In the genomic region with DNA sequence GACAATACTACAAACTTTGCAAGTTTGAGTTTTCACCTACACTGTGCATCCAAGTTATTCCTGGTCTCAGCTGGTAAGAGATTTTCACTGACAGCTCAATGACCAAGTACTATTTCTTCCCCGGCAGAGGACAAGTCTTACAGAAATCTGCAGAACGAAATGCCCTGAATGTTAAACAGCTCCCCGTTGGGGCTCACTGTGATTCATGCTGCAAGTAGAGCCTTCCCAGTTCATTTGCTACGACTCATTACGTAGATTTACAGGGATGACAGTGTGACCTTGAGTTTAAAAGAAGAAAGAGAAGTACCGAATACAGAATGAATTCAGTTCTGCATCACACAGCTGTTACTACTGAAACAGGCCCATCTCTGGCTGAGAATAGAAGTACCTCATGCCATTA, we compare ENCODE assay signal across 29 mouse cellular contexts.
DNase-seq lines count a peak whose midpoint lies in the region; ATAC-seq and TF ChIP-seq lines count a peak whose summit lies in the region.
"Had no signal": no experiment of that assay in that cellular context is flagged by ENCODE, and none has a peak within 500 bp of the region (broad histone marks: within the 10 kb centered on the region; RNA-seq: fewer than 3 reads in every experiment).

No protein-coding gene starts in this region.

- H3K36me3 ChIP-seq in CH12.LX (replicated peaks in 1 of 2; ENCODE audit: control insufficient read depth in 1 of 2, insufficient read depth in 1 of 2, low read length in 1 of 2): no peaks in the 10 kb centered on the region
- no peaks in the 10 kb centered on the region for H3K36me3 ChIP-seq in neural tube, embryonic 13.5 days
- H3K36me3 ChIP-seq in intestine, postnatal 0 days (ENCODE audit: control insufficient read depth, insufficient read depth): no peaks in the 10 kb centered on the region
- H3K36me3 ChIP-seq: embryonic facial prominence, embryonic 12.5 days; heart, embryonic 13.5 days; hindbrain, embryonic 15.5 days; limb, embryonic 10.5 days; limb, embryonic 15.5 days; liver, embryonic 13.5 days; midbrain, embryonic 15.5 days had no signal

- no peaks in the 10 kb centered on the region for H3K9me3 ChIP-seq in CH12.LX (replicated peaks; ENCODE audit: low read length)
- no peaks in the 10 kb centered on the region for H3K9me3 ChIP-seq in neural tube, embryonic 13.5 days
- no peaks in the 10 kb centered on the region for H3K9me3 ChIP-seq in intestine, postnatal 0 days (ENCODE audit: control insufficient read depth)
- H3K9me3 ChIP-seq: embryonic facial prominence, embryonic 12.5 days; heart, embryonic 13.5 days; hindbrain, embryonic 15.5 days; limb, embryonic 10.5 days; limb, embryonic 15.5 days; liver, embryonic 13.5 days; midbrain, embryonic 15.5 days had no signal

- no peak overlapping the region for H3K27ac ChIP-seq in CH12.LX (ENCODE audit: insufficient read depth, low read depth)
- no peak overlapping the region for H3K27ac ChIP-seq in neural tube, embryonic 13.5 days (replicated peaks)
- no peak overlapping the region for H3K27ac ChIP-seq in intestine, postnatal 0 days (ENCODE audit: low read depth, low read length)
- H3K27ac ChIP-seq: embryonic facial prominence, embryonic 12.5 days; gastrocnemius, adult 2 months; heart, embryonic 13.5 days; hindbrain, embryonic 15.5 days; limb, embryonic 10.5 days; limb, embryonic 15.5 days; liver, embryonic 13.5 days; macrophage; midbrain, embryonic 15.5 days had no signal

- no peak overlapping the region for H3K4me2 ChIP-seq in CH12.LX (ENCODE audit: insufficient read depth, low read depth, poor library complexity, severe bottlenecking)
- H3K4me2 ChIP-seq in neural tube, embryonic 13.5 days: no peak overlapping the region
- no peak overlapping the region for H3K4me2 ChIP-seq in intestine, postnatal 0 days (replicated peaks; ENCODE audit: low read depth)
- H3K4me2 ChIP-seq: embryonic facial prominence, embryonic 12.5 days; heart, embryonic 13.5 days; hindbrain, embryonic 15.5 days; limb, embryonic 15.5 days; liver, embryonic 13.5 days; midbrain, embryonic 15.5 days had no signal

- TF ChIP-seq RAD21 in CH12.LX (IDR thresholded peaks at IDR 0.05; ENCODE audit: low read depth, low read length): no peak

- 26% methylated on average over 6 of the region's 6 CpGs for WGBS in neural tube, embryonic 13.5 days
- WGBS in intestine, postnatal 0 days: 75% methylated on average over 6 of the region's 6 CpGs

- no peaks in the 10 kb centered on the region for H3K79me2 ChIP-seq in CH12.LX (replicated peaks; ENCODE audit: control insufficient read depth, extremely low read depth, insufficient read depth, poor library complexity, severe bottlenecking)

- peaks cover 8 to 33% of the 10 kb centered on the region in 2 experiments for H3K4me1 ChIP-seq in CH12.LX (ENCODE audit: control insufficient read depth in 1 of 2, insufficient read depth in 2 of 2)
- H3K4me1 ChIP-seq in neural tube, embryonic 13.5 days (replicated peaks): peaks cover 8% of the 10 kb centered on the region
- H3K4me1 ChIP-seq in intestine, postnatal 0 days (replicated peaks; ENCODE audit: control insufficient read depth, insufficient read depth, low read length): no peaks in the 10 kb centered on the region
- H3K4me1 ChIP-seq: embryonic facial prominence, embryonic 12.5 days; hindbrain, embryonic 15.5 days; limb, embryonic 10.5 days; limb, embryonic 15.5 days; liver, embryonic 13.5 days; midbrain, embryonic 15.5 days had no signal

- no peak for TF ChIP-seq CTCF in CH12.LX (conservative IDR thresholded peaks at IDR 0.05 in 1 of 2, IDR thresholded peaks at IDR 0.05 in 1 of 2; ENCODE audit: low read depth in 2 of 2, low read length in 2 of 2)
- TF ChIP-seq CTCF in intestine, postnatal 0 days (IDR thresholded peaks at IDR 0.05; ENCODE audit: low read depth): no peak

- no peak for TF ChIP-seq POLR2A in CH12.LX (IDR thresholded peaks at IDR 0.05; ENCODE audit: low read depth, low read length)

- no peak for TF ChIP-seq EP300 in CH12.LX (IDR thresholded peaks at IDR 0.05; ENCODE audit: low read length)

- H3K27me3 ChIP-seq in CH12.LX (replicated peaks): no peaks in the 10 kb centered on the region
- no peaks in the 10 kb centered on the region for H3K27me3 ChIP-seq in neural tube, embryonic 13.5 days
- H3K27me3 ChIP-seq in intestine, postnatal 0 days (replicated peaks; ENCODE audit: control insufficient read depth, insufficient read depth, low read length): no peaks in the 10 kb centered on the region
- H3K27me3 ChIP-seq: embryonic facial prominence, embryonic 12.5 days; heart, embryonic 13.5 days; hindbrain, embryonic 15.5 days; limb, embryonic 15.5 days; liver, embryonic 13.5 days; midbrain, embryonic 15.5 days had no signal

- intact Hi-C loops in gastrocnemius, postnatal 14 days (cut with DNase I; ENCODE audit: low total_unique reads): no loop called here

- ATAC-seq in neural tube, embryonic 13.5 days (ENCODE audit: low read depth): 0 out of 2 replicates have a peak, but pooled peaks have one; percentile 32
- no peak for ATAC-seq in intestine, postnatal 0 days
- ATAC-seq: forebrain, embryonic 14.5 days; midbrain, embryonic 15.5 days had no signal

- H3K9ac ChIP-seq in CH12.LX (ENCODE audit: insufficient read depth, low read depth): no peak overlapping the region
- no peak overlapping the region for H3K9ac ChIP-seq in neural tube, embryonic 13.5 days
- H3K9ac ChIP-seq in intestine, postnatal 0 days (ENCODE audit: low read depth, low read length): no peak overlapping the region
- H3K9ac ChIP-seq: embryonic facial prominence, embryonic 12.5 days; heart, embryonic 13.5 days; hindbrain, embryonic 15.5 days; limb, embryonic 15.5 days; liver, embryonic 13.5 days; midbrain, embryonic 15.5 days had no signal

- no peak overlapping the region for H3K4me3 ChIP-seq in CH12.LX (replicated peaks in 1 of 3; ENCODE audit: low read depth in 2 of 3, low read length in 2 of 3, poor library complexity in 1 of 3)
- H3K4me3 ChIP-seq in neural tube, embryonic 13.5 days: no peak overlapping the region
- H3K4me3 ChIP-seq in intestine, postnatal 0 days (ENCODE audit: low read depth, low read length): no peak overlapping the region
- H3K4me3 ChIP-seq: embryonic facial prominence, embryonic 12.5 days; gastrocnemius, adult 2 months; heart, embryonic 13.5 days; hindbrain, embryonic 15.5 days; limb, embryonic 10.5 days; limb, embryonic 15.5 days; liver, embryonic 13.5 days; midbrain, embryonic 15.5 days had no signal

- dilution Hi-C loops in CH12.LX (cut with MboI; ENCODE audit: extremely low pct_ligation_motif_present, extremely low pct_unique_long_range_greater_than_20kb, low sequenced_read_pairs): no loop called here

- DNase-seq in adrenal gland, adult 2 months: peak; percentile 42
- DNase-seq in adrenal gland, postnatal 4 days (ENCODE audit: low spot score in 2 of 2): no peak
- DNase-seq in CH12.LX (ENCODE audit: extremely low read depth): peak; percentile 43
- DNase-seq in adrenal gland, postnatal 14 days: peak; percentile 27
- no peak for DNase-seq in gastrocnemius, postnatal 14 days
- DNase-seq: cerebellum, adult 11-12 months; cerebellum, adult 9-11 months; embryo, embryonic 11 days; gastrocnemius, adult 2 months; heart, postnatal 10 days; kidney, adult 2 months; kidney, postnatal 4 days; layer of hippocampus, postnatal 36 days; liver, embryonic 13.5 days; lung, adult 18-20 months; lung, postnatal 10 days; right cerebral cortex, postnatal 25 days; spleen, adult 18-20 months; thymus, postnatal 4 days had no signal

- in situ Hi-C loops in CH12.LX (cut with MboI; ENCODE audit: low pct_ligation_motif_present, low pct_unique_long_range_greater_than_20kb, low sequenced_read_pairs): no loop called here

TF ChIP-seq in CH12.LX, 34 proteins besides CTCF, POLR2A, EP300 and RAD21:
- no peak for TF ChIP-seq USF2 (conservative IDR thresholded peaks at IDR 0.05; ENCODE audit: low read depth, low read length)
- TF ChIP-seq MYC (IDR thresholded peaks at IDR 0.05; ENCODE audit: low read depth, low read length): no peak
- TF ChIP-seq CHD2 (IDR thresholded peaks at IDR 0.05; ENCODE audit: low read length): no peak
- no peak for TF ChIP-seq NELFE (IDR thresholded peaks at IDR 0.05; ENCODE audit: low read depth, low read length)
- no peak for TF ChIP-seq POLR2AphosphoS2 (IDR thresholded peaks at IDR 0.05; ENCODE audit: low read depth, low read length)
- no peak for TF ChIP-seq ZKSCAN1 (IDR thresholded peaks at IDR 0.05; ENCODE audit: borderline replicate concordance, low read depth, low read length)
- no peak for TF ChIP-seq ZMIZ1 (IDR thresholded peaks at IDR 0.05; ENCODE audit: low read depth, low read length)
- TF ChIP-seq MAFK (IDR thresholded peaks at IDR 0.05; ENCODE audit: insufficient replicate concordance, low read length): no peak
- TF ChIP-seq SMC3 (IDR thresholded peaks at IDR 0.05; ENCODE audit: low read depth, low read length): no peak
- TF ChIP-seq MXI1 (IDR thresholded peaks at IDR 0.05; ENCODE audit: low read depth, low read length): no peak
- TF ChIP-seq USF1 (IDR thresholded peaks at IDR 0.05; ENCODE audit: low read depth, low read length): no peak
- TF ChIP-seq MEF2A (IDR thresholded peaks at IDR 0.05; ENCODE audit: borderline replicate concordance, low read depth, low read length): no peak
- no peak for TF ChIP-seq JUN (IDR thresholded peaks at IDR 0.05; ENCODE audit: insufficient read depth, low read depth, low read length)
- TF ChIP-seq UBTF (IDR thresholded peaks at IDR 0.05; ENCODE audit: low read depth, low read length): no peak
- TF ChIP-seq RCOR1 (conservative IDR thresholded peaks at IDR 0.05; ENCODE audit: low read depth, low read length): no peak
- TF ChIP-seq HCFC1 (IDR thresholded peaks at IDR 0.05; ENCODE audit: low read depth, low read length): no peak
- TF ChIP-seq MAX (IDR thresholded peaks at IDR 0.05; ENCODE audit: low read length): no peak
- TF ChIP-seq TCF12 (IDR thresholded peaks at IDR 0.05; ENCODE audit: low read depth, low read length): no peak

Comparison
In these comparisons a context has a peak if more than half of its experiments do, and no peak if none do; other contexts are left out.
1. DNase-seq: peak in adrenal gland, adult 2 months (single experiment), CH12.LX (single experiment) and adrenal gland, postnatal 14 days (single experiment); none in adrenal gland, postnatal 4 days (0 of 2) and gastrocnemius, postnatal 14 days (single experiment).